31 mouse cellular contexts compared by ENCODE assay signal in the genomic region with DNA sequence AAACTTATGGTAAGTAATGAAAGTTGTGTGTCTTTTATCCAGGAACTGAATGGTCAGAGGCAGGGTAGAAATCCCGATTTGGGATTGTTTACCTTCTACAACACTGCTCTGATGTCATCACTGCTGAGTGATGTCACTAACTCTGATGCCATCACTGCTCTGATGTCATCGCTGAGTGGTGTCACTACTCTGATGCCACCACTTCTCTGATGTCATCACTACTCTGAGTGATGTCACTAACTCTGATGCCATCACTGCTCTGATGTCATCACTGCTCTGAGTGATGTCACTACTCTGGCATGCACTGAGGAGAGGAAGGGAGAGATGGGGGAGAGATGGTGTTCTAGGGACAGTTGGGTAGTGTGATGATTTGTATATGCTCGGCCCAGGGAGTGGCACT. TPM values are rescaled to one million over a fixed set of nuclear protein-coding genes. Genes with fewer than 3 reads are reported as not detected.
A peak's percentile ranks its signal among the peaks of the same experiment; 100 is the strongest.
DNase-seq lines count a peak whose midpoint lies in the region; ATAC-seq and TF ChIP-seq lines count a peak whose summit lies in the region.
"Had no signal": no experiment of that assay in that cellular context is flagged by ENCODE, and none has a peak within 500 bp of the region (broad histone marks: within the 10 kb centered on the region; RNA-seq: fewer than 3 reads in every experiment).

No protein-coding gene starts in this region.

- TF ChIP-seq CTCF in lung, embryonic 14.5 days (IDR thresholded peaks at IDR 0.05; ENCODE audit: low read depth) = no peak

- 82% methylated on average over 3 of the region's 3 CpGs for WGBS in lung, embryonic 14.5 days

- no peaks in the 10 kb centered on the region for H3K36me3 ChIP-seq in lung, embryonic 14.5 days (ENCODE audit: insufficient read depth)
- H3K36me3 ChIP-seq: embryonic facial prominence, embryonic 10.5 days; forebrain, embryonic 12.5 days; forebrain, embryonic 15.5 days; heart, embryonic 10.5 days had no signal

- H3K9ac ChIP-seq in lung, embryonic 14.5 days = no peak overlapping the region
- H3K9ac ChIP-seq: embryonic facial prominence, embryonic 13.5 days; forebrain, embryonic 12.5 days; forebrain, embryonic 15.5 days; heart, embryonic 13.5 days; hindbrain, embryonic 14.5 days had no signal

- no peak overlapping the region for H3K4me2 ChIP-seq in lung, embryonic 14.5 days
- H3K4me2 ChIP-seq: embryonic facial prominence, embryonic 13.5 days; forebrain, embryonic 12.5 days; forebrain, embryonic 15.5 days; heart, embryonic 13.5 days; hindbrain, embryonic 14.5 days had no signal

- H3K9me3 ChIP-seq in lung, embryonic 14.5 days (ENCODE audit: low read depth, low read length) = no peaks in the 10 kb centered on the region
- H3K9me3 ChIP-seq: embryonic facial prominence, embryonic 10.5 days; embryonic facial prominence, embryonic 13.5 days; forebrain, embryonic 12.5 days; forebrain, embryonic 15.5 days; heart, embryonic 10.5 days; heart, embryonic 13.5 days had no signal

- H3K27ac ChIP-seq in lung, embryonic 14.5 days (ENCODE audit: low read depth) = no peak overlapping the region
- H3K27ac ChIP-seq: embryonic facial prominence, embryonic 10.5 days; embryonic facial prominence, embryonic 13.5 days; forebrain, embryonic 12.5 days; forebrain, embryonic 15.5 days; heart, adult 2 months; heart, embryonic 10.5 days; heart, embryonic 13.5 days; hindbrain, embryonic 14.5 days; hindbrain, postnatal 0 days had no signal

- no peak for ATAC-seq in lung, embryonic 14.5 days (ENCODE audit: insufficient read depth)
- ATAC-seq: forebrain, embryonic 15.5 days; hindbrain, postnatal 0 days had no signal

- H3K27me3 ChIP-seq in lung, embryonic 14.5 days (ENCODE audit: insufficient read depth, low read length) = no peaks in the 10 kb centered on the region
- H3K27me3 ChIP-seq: embryonic facial prominence, embryonic 13.5 days; forebrain, embryonic 15.5 days; heart, embryonic 13.5 days had no signal

- H3K4me3 ChIP-seq in lung, embryonic 14.5 days (ENCODE audit: low read depth, low read length) = no peak overlapping the region
- H3K4me3 ChIP-seq: embryonic facial prominence, embryonic 10.5 days; embryonic facial prominence, embryonic 13.5 days; erythroblast, embryonic 14.5 days; forebrain, embryonic 12.5 days; forebrain, embryonic 15.5 days; heart, adult 2 months; heart, embryonic 10.5 days; heart, embryonic 13.5 days had no signal

- H3K4me1 ChIP-seq in lung, embryonic 14.5 days (ENCODE audit: insufficient read depth) = no peaks in the 10 kb centered on the region
- H3K4me1 ChIP-seq: forebrain, embryonic 15.5 days had no signal

- DNase-seq in lung, embryonic 14.5 days = peak; percentile 10
- no peak for DNase-seq in lung, postnatal 14 days
- peak; percentile 67 for DNase-seq in R1 (ENCODE audit: low read depth, low spot score)
- peak; percentile 30 for DNase-seq in mesoderm, embryonic 11.5 days (ENCODE audit: low read depth, low spot score)
- DNase-seq in frontal cortex, postnatal 10 days (ENCODE audit: low spot score in 2 of 2) = no peak
- DNase-seq in neural tube, embryonic 10.5 days (ENCODE audit: extremely low spot score, low spot score) = no peak
- DNase-seq in urinary bladder, adult 18-20 months (ENCODE audit: low spot score in 2 of 2) = no peak
- DNase-seq: adrenal gland, adult 2 months; adrenal gland, postnatal 14 days; cerebellum, adult 11-12 months; cerebellum, adult 8-10 months; cerebellum, postnatal 10 days; cerebellum, postnatal 36 days; embryo, embryonic 11 days; gastrocnemius, postnatal 10 days; gastrocnemius, postnatal 36 days; heart, adult 2 months; heart, postnatal 14 days; heart, postnatal 4 days had no signal

RNA-seq across cellular contexts. Expression of gene Mapkapk5, which starts 16.7 kb away (rescaled TPM):
- 55.1 and 57.5 TPM in 2 replicates for polyA plus RNA-seq in lung, embryonic 14.5 days (2014; fragmentation: Nextera tagmentation; extraction: Ambion mirVana)

RNA-seq across cellular contexts. Expression of gene Adam1a, which starts 17.2 kb away (rescaled TPM):
- polyA plus RNA-seq in lung, embryonic 14.5 days (2014; fragmentation: Nextera tagmentation; extraction: Ambion mirVana) = 1.6 and 1.7 TPM in 2 replicates

RNA-seq across cellular contexts. Expression of gene Gm42878, which starts 17.2 kb away (rescaled TPM):
- polyA plus RNA-seq in lung, embryonic 14.5 days (2014; fragmentation: Nextera tagmentation; extraction: Ambion mirVana) = not detected in 2 replicates
- polyA plus RNA-seq: adrenal gland, adult 2 months; C2C12; embryonic facial prominence, embryonic 10.5 days; embryonic facial prominence, embryonic 13.5 days; erythroblast, embryonic 14.5 days; forebrain, embryonic 12.5 days; forebrain, embryonic 15.5 days; heart, embryonic 10.5 days; heart, embryonic 13.5 days; hindbrain, embryonic 11.5 days; hindbrain, embryonic 14.5 days; hindbrain, postnatal 0 days; intestine, embryonic 14.5 days had no signal

RNA-seq across cellular contexts. Expression of gene Aldh2, which starts 31.2 kb away (rescaled TPM):
- 123 and 125 TPM in 2 replicates for polyA plus RNA-seq in lung, embryonic 14.5 days (2014; fragmentation: Nextera tagmentation; extraction: Ambion mirVana)

RNA-seq across cellular contexts. Expression of gene Acad12, which starts 56.3 kb away (rescaled TPM):
- polyA plus RNA-seq in lung, embryonic 14.5 days (2014; fragmentation: Nextera tagmentation; extraction: Ambion mirVana) = 1.7 and 1.8 TPM in 2 replicates

Comparison
In these comparisons a context has a peak if more than half of its experiments do, and no peak if none do; other contexts are left out.
1. DNase-seq: peak in lung, embryonic 14.5 days (single experiment), R1 (single experiment) and mesoderm, embryonic 11.5 days (single experiment); none in lung, postnatal 14 days (single experiment), frontal cortex, postnatal 10 days (0 of 2), neural tube, embryonic 10.5 days (single experiment) and urinary bladder, adult 18-20 months (0 of 2).